Mouse (Mus musculus): ENCODE data around the gene Rbfox3. TPM values are rescaled to one million over a fixed set of nuclear protein-coding genes. Genes with fewer than 3 reads are reported as not detected.

Gene Rbfox3
- polyA plus RNA-seq, 1 experiment from 2014 or later = not detected

DNA sequence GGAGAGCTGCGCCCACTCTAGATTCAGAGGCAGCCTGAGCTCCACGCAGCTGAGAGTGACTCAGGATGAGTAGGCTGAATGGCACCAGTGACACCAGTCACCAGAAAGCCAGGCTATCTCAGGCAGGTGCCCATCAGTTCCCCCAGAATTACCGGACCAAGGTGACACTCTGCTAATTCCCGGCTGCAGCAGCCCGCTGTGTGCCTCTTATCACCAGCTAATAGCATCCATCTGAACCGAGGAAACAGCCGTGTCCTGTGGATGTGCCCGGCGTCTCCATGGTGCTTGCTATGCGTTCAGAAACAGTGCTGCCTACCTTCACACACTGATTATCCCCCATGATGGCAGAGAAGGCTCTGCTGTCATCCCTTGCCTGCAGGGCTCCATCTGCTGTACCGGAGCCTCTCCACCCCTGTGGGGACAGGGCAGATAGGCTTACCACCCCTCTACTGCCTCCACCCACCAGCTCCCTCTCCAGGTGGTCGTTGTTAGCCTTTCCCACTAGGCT lies 138.3 kb downstream of the Rbfox3 start:
- no peak for TF ChIP-seq CTCF (IDR thresholded peaks at IDR 0.05)
- H3K27me3 ChIP-seq = peaks cover 11% of the 10 kb centered on the region
- CTCF ChIA-PET = no interaction called here
- in situ Hi-C loops (cut with MboI; ENCODE audit: low pct_unique_long_range_greater_than_20kb) = loop anchor here (10.0 kb wide), 1 partner anchor 1072 kb away; no protein-coding TSS in a partner anchor
- POLR2A ChIA-PET = no interaction called here
- DNase-seq (ENCODE audit: low read depth, low spot score) (no peak), ATAC-seq (no peak)

DNA sequence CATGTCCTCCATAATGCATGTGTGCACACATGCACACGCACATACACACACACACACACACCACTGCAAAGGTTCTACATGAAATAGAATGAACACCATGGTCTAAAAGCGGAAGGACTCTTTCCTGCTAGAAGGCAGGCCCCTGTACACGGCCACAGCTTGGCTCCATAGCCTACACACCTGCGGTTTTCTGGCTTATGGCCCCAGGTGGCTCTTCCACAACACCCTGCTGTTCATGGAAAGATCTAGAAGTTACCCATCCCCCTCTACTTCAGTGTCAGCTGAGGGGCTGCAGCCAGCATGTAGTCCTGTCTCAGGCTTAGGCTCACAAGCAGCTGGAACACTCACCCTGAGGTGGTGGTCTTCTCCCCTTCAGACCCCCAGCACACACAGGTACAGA lies 140.0 kb downstream of the Rbfox3 start:
- no peak for TF ChIP-seq CTCF (IDR thresholded peaks at IDR 0.05)
- CTCF ChIA-PET = no interaction called here
- in situ Hi-C loops (cut with MboI; ENCODE audit: low pct_unique_long_range_greater_than_20kb) = loop anchor here (10.0 kb wide), 1 partner anchor 1073 kb away; no protein-coding TSS in a partner anchor

DNA sequence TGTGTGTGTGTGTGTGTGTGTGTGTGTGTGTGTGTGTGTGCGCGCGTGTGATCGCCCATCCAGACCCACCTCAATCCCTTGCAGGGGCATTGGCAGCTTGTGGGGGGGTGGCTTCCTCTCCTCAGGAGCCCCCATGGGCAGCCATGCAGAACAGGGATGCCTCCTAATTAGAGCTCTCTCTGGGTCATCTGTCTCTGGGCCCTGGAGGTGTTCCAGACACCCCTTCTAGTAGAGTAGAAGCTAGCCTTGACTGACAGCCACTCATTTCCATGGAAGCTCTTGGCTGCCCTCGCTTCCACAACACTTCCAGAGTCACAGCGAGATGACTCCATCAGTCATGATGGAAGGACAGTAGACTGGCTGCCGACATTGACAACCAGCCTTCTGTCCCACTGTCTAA lies 140.6 kb downstream of the Rbfox3 start:
- TF ChIP-seq CTCF (IDR thresholded peaks at IDR 0.05) = no peak
- in situ Hi-C loops (cut with MboI; ENCODE audit: low pct_unique_long_range_greater_than_20kb) = loop anchor here (10.0 kb wide), 1 partner anchor 1074 kb away; no protein-coding TSS in a partner anchor
- DNase-seq (ENCODE audit: low read depth, low spot score) (no peak), ATAC-seq (no peak)
- CTCF ChIA-PET = no interaction called here
- H3K27me3 ChIP-seq = peaks cover 3% of the 10 kb centered on the region
- POLR2A ChIA-PET = no interaction called here

More for the DNA sequence above, 140.0 kb downstream of the Rbfox3 start:
- no peak for DNase-seq (ENCODE audit: low read depth, low spot score)
- peaks cover 3% of the 10 kb centered on the region for H3K27me3 ChIP-seq
- ATAC-seq = no peak
- POLR2A ChIA-PET = interaction anchor here (0.7 kb wide), 1 partner anchor 123 kb away, joined by 3 read pairs; no protein-coding TSS in a partner anchor

DNA sequence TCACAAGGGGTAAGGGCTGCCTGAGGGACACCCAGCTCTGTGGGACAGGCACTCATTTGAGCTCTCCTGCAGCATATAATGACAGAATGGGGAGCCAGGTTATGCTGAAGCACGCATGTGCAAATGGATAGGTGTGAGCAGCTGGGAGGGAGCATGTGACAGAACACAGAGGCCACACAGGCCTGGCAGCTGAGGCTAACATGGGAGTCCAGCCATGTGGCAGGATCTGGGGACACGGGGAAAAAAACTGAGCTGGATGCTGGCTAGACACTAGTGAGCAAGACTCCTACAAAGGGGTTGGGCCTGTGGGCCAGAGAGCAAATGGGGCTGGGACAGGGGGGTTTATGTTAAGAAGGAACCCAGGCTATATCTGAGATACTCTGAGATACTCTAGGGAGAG lies 141.9 kb downstream of the Rbfox3 start:
- ChIA-PET POLR2A (no interaction called here), CTCF (no interaction called here)
- ATAC-seq = no peak
- no peak for TF ChIP-seq CTCF (IDR thresholded peaks at IDR 0.05)
- peaks cover 3% of the 10 kb centered on the region for H3K27me3 ChIP-seq
- no peak for DNase-seq (ENCODE audit: low read depth, low spot score)
- in situ Hi-C loops (cut with MboI; ENCODE audit: low pct_unique_long_range_greater_than_20kb) = no loop called here

DNA sequence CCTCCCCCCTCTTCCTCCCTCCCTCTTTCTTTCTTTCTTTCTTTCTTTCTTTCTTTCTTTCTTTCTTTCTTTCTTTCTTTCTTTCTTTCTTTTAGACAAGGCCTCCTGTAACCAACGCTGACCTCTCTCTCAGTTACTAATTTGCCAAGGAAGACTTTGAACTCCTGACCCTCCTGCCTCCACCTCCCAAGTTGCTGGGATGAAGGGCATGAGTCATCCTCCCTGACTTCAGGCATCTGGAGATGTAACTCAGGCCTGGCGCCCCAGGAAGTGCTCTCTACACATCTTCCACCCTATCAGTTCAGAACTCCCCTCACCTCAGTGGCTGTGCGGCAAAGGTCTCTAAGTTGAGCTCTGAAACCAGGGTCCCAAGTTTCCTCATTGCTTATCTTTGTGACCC lies 143.0 kb downstream of the Rbfox3 start:
- peaks cover 14% of the 10 kb centered on the region for H3K27me3 ChIP-seq
- POLR2A ChIA-PET = no interaction called here
- TF ChIP-seq CTCF (IDR thresholded peaks at IDR 0.05) = no peak
- in situ Hi-C loops (cut with MboI; ENCODE audit: low pct_unique_long_range_greater_than_20kb) = no loop called here
- CTCF ChIA-PET = no interaction called here
- no peak for DNase-seq (ENCODE audit: low read depth, low spot score)
- no peak for ATAC-seq

DNA sequence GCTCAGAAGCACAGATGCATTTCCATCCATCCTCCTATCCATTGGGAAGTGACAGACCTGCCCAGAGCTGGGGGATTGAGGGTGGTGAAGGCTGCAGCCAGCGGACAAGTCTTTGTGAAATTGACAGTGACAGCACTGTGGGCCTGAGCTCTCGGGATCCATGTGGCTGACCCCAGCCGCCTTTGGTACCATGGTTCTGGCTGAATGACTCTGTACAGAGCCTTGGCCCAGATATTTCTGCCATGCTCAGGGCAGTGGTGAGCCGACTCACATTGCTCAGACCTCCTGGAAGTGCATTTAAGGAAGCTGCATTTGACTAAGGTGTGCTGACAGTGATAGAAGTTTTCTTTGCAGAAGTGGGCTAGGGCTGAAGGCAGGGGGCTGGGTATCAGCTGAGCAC lies 144.0 kb downstream of the Rbfox3 start:
- CTCF ChIA-PET = no interaction called here
- POLR2A ChIA-PET = no interaction called here
- ATAC-seq (no peak), DNase-seq (ENCODE audit: low read depth, low spot score) (no peak)
- TF ChIP-seq CTCF (IDR thresholded peaks at IDR 0.05) = no peak
- H3K27me3 ChIP-seq = peaks cover 18% of the 10 kb centered on the region
- in situ Hi-C loops (cut with MboI; ENCODE audit: low pct_unique_long_range_greater_than_20kb) = no loop called here

DNA sequence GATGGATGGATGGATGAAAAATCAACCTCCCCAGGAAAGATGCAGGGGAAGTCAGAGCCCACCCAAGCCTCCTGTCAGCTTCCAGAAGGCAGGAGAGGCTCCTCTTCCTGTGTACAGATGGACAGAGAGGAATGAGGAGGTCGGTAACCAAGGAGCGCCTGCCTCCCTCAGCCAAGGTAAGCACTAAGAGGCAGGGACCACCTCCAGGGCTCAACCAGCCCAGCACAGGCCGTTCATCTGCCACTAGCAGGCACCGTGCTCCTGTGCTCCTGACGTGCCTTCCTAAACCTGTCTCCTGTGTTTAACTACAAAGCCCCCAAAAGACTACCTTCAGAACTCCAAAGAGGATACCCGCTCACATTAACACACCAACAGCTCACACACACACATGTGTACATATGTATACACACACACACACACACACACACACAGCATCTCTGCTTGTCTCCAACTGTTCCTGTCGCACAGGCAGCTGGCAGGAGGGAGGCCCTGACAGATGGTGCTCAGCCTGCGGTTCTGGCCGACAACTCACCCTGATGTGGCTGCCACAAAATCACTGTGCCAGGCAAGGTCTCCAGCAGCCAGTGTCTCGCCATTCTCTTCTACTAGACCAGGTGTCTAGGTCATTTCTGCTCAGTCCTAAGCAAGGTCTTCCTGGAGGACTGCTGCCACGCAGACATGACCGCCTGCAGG lies 151.0 kb downstream of the Rbfox3 start:
- H3K27me3 ChIP-seq = peaks cover 51% of the 10 kb centered on the region
- CTCF ChIA-PET = no interaction called here
- DNase-seq (ENCODE audit: low read depth, low spot score) (no peak), ATAC-seq (no peak)
- TF ChIP-seq CTCF (IDR thresholded peaks at IDR 0.05) = no peak
- in situ Hi-C loops (cut with MboI; ENCODE audit: low pct_unique_long_range_greater_than_20kb) = no loop called here
- POLR2A ChIA-PET = no interaction called here

DNA sequence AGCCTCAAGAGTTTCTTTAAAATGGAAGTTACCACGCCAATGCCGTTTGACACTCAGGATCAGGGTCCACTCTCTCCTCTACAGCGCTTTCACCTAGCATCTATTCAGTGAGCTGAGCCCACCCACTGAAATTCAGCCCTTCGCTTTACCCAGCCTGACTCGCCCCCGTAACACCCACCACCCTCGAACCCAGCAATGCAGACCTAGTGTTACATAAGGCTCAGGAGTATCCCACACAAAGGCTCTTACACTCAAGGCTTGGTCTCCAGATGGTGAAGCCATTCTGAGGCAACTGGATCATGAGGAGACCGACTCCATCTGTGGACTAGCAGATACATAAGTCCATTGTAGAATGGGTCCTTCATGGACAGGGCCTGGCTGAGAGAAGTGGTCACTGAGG lies 152.2 kb downstream of the Rbfox3 start:
- in situ Hi-C loops (cut with MboI; ENCODE audit: low pct_unique_long_range_greater_than_20kb) = no loop called here
- ATAC-seq (no peak), DNase-seq (ENCODE audit: low read depth, low spot score) (no peak)
- ChIA-PET CTCF (no interaction called here), POLR2A (no interaction called here)
- no peak for TF ChIP-seq CTCF (IDR thresholded peaks at IDR 0.05)
- peaks cover 55% of the 10 kb centered on the region for H3K27me3 ChIP-seq

DNA sequence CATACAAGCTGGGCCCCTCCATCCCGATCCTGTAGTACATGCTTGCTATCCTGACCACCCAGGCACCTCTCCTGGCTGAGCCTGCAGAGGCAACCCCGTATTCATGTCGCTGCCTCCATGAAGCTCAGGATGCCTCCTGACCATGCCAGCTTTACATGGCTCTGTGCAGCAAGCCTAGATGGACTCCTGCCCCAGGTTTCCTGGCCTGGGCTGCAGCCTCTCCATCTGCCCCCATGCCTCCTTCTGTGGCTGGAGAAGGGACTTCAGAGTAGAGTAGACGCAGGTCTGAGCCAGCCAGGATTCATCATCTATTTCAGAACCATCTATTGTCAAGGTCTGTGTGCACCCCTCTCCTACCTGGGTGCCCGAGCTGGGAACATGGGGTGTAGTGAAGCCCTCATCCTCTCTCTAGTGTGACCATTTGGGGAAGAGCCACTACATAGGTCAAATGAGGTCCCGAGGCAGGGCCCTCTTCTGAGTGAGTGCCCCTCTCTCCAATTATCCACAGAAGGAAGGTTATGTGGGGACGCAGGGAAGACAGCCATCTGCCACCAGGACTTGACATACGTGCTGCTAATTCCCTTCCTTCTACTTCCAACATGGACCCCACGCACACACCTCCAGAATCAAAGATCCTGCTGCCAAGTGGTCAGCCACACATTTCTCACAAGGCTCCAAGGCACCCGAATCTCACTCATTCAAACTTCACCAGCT lies 153.0 kb downstream of the Rbfox3 start:
- ATAC-seq (no peak), DNase-seq (ENCODE audit: low read depth, low spot score) (no peak)
- peaks cover 47% of the 10 kb centered on the region for H3K27me3 ChIP-seq
- in situ Hi-C loops (cut with MboI; ENCODE audit: low pct_unique_long_range_greater_than_20kb) = no loop called here
- no peak for TF ChIP-seq CTCF (IDR thresholded peaks at IDR 0.05)
- POLR2A ChIA-PET = no interaction called here
- CTCF ChIA-PET = no interaction called here

DNA sequence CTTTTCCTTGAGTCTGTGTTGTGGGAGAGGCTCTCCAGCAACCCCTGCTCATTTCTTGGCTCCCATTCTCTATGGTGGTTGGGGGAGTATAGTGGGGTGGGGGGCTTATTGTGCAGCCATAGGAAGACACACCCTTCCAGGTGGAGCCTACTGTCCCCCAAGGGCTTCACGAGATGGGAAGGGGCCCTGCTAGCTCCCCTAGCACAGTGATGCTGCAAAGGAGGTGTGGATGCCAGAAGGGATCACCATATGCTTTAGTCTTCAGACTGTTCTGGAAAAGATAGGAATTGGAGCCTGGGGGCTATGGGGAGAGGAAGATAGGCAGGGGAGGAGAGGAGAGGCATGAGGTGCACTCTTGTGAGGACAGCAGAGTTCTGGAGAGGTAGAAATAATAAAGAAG lies 153.9 kb downstream of the Rbfox3 start:
- peaks cover 42% of the 10 kb centered on the region for H3K27me3 ChIP-seq
- TF ChIP-seq CTCF (IDR thresholded peaks at IDR 0.05) = no peak
- DNase-seq (ENCODE audit: low read depth, low spot score) = no peak
- POLR2A ChIA-PET = no interaction called here
- CTCF ChIA-PET = no interaction called here
- in situ Hi-C loops (cut with MboI; ENCODE audit: low pct_unique_long_range_greater_than_20kb) = no loop called here
- ATAC-seq = no peak

DNA sequence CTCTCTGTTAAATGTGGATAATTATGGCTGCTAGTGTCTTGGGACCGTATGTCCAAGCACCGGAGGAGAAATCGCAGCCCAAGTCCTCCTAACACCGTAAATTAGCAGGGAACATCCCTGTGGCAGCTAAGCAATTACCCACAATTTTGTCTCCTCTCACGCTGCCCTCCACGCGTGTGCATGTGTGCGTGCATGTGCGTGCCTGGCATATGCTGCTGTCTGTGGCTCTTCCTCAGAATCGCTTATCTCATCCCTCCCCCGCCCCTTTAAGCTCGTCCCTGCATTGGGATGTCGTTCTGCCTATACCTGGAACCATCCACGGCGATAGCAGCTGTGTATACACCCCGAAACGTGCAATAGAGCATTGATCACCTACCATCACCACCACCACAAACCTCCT lies 156.4 kb downstream of the Rbfox3 start:
- no peak for TF ChIP-seq CTCF (IDR thresholded peaks at IDR 0.05)
- peaks cover 35% of the 10 kb centered on the region for H3K27me3 ChIP-seq
- ChIA-PET POLR2A (no interaction called here), CTCF (no interaction called here)
- in situ Hi-C loops (cut with MboI; ENCODE audit: low pct_unique_long_range_greater_than_20kb) = no loop called here
- ATAC-seq (no peak), DNase-seq (ENCODE audit: low read depth, low spot score) (no peak)
